Mouse (Mus musculus) liver, postnatal 0 days (tissue): Measurements from ENCODE around the gene Gm21970.

Experiments used
- CTCF ChIP-seq: sonication (generic); IDR thresholded peaks from 2 replicates; pipeline ENCODE4 v1.5.1; 2016; ENCODE audit warnings: antibody characterized with exemption, low read depth
- EP300 ChIP-seq: IDR thresholded peaks from 2 replicates; pipeline ENCODE4 v1.6.1; 2016; ENCODE audit warnings: antibody characterized with exemption, low read depth, mild to moderate bottlenecking

DNA sequence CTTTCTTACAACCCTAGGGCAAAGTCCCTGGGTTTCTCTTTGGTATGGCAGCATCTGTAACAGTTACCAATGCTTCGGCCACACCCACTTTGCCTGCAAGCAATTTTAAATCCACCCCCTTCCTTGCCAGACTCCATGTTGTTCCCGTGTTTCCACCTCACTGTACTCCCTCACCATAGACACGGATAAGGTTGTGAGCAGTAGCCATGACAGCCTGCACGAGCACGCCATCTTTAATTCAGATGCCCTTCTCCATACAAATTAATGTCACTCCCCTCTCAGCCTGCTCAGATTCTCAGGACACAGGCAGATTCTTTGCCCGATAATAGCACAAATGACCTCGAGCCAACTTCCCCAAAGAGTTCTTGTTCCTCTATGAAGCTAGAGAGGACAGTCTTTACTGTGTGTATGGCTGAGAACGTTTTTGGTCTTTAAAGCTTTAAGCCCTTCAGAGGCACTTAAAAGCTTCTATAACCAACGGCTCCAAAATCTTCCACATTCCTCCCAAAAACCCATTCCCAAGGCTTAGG lies 9.2 kb upstream of the Gm21970 start:
- TF ChIP-seq EP300 (no peak), CTCF (no peak)
